24 mouse cellular contexts compared by ENCODE assay signal in genomic region chr6:53429891-53430290, GRCm38 (mm10).
DNase-seq lines count a peak whose midpoint lies in the region; ATAC-seq and TF ChIP-seq lines count a peak whose summit lies in the region.
"Had no signal": no experiment of that assay in that cellular context is flagged by ENCODE, and none has a peak within 500 bp of the region (broad histone marks: within the 10 kb centered on the region; RNA-seq: fewer than 3 reads in every experiment).

No protein-coding gene starts in this region.

- no peak for TF ChIP-seq EP300 in heart, postnatal 0 days (IDR thresholded peaks at IDR 0.05; ENCODE audit: low read depth)

- no peak overlapping the region for H3K27ac ChIP-seq in embryonic facial prominence, embryonic 11.5 days (replicated peaks; ENCODE audit: low read depth, low read length)
- no peak overlapping the region for H3K27ac ChIP-seq in embryonic facial prominence, embryonic 10.5 days (replicated peaks)
- no peak overlapping the region for H3K27ac ChIP-seq in heart, postnatal 0 days (ENCODE audit: low read depth)
- no peak overlapping the region for H3K27ac ChIP-seq in heart, embryonic 10.5 days
- 0 out of 2 replicates have a peak overlapping the region, but pooled peaks have one; percentile 22 for H3K27ac ChIP-seq in embryonic facial prominence, embryonic 13.5 days
- peak overlapping the region; percentile 33 for H3K27ac ChIP-seq in limb, embryonic 15.5 days
- H3K27ac ChIP-seq in kidney, embryonic 16.5 days (ENCODE audit: low read length), result no peak overlapping the region
- H3K27ac ChIP-seq: hindbrain, embryonic 12.5 days; kidney, embryonic 15.5 days; left cerebral cortex, adult 2 months; liver, embryonic 13.5 days; lung, embryonic 15.5 days; stomach, embryonic 15.5 days had no signal

- H3K27me3 ChIP-seq in embryonic facial prominence, embryonic 11.5 days (ENCODE audit: control insufficient read depth, insufficient read depth, low read length), result no peaks in the 10 kb centered on the region
- no peaks in the 10 kb centered on the region for H3K27me3 ChIP-seq in embryonic facial prominence, embryonic 10.5 days (replicated peaks; ENCODE audit: low read depth, poor library complexity, severe bottlenecking)
- H3K27me3 ChIP-seq in heart, postnatal 0 days (ENCODE audit: control insufficient read depth, insufficient read depth, low read length), result no peaks in the 10 kb centered on the region
- no peaks in the 10 kb centered on the region; the same call in 1 of the 2 replicates for H3K27me3 ChIP-seq in heart, embryonic 10.5 days (ENCODE audit: insufficient read depth, poor library complexity, severe bottlenecking)
- no peaks in the 10 kb centered on the region for H3K27me3 ChIP-seq in embryonic facial prominence, embryonic 13.5 days
- no peaks in the 10 kb centered on the region for H3K27me3 ChIP-seq in limb, embryonic 15.5 days
- H3K27me3 ChIP-seq in kidney, embryonic 16.5 days (ENCODE audit: insufficient read depth, low read length), result no peaks in the 10 kb centered on the region
- H3K27me3 ChIP-seq: heart, embryonic 12.5 days; hindbrain, embryonic 12.5 days; kidney, embryonic 15.5 days; liver, embryonic 13.5 days; lung, embryonic 15.5 days; stomach, embryonic 15.5 days had no signal

- no peak overlapping the region for H3K4me3 ChIP-seq in embryonic facial prominence, embryonic 11.5 days (ENCODE audit: low read depth, low read length)
- H3K4me3 ChIP-seq in embryonic facial prominence, embryonic 10.5 days, result no peak overlapping the region
- H3K4me3 ChIP-seq in heart, postnatal 0 days (ENCODE audit: low read depth, low read length), result no peak overlapping the region
- no peak overlapping the region for H3K4me3 ChIP-seq in heart, embryonic 10.5 days
- H3K4me3 ChIP-seq in embryonic facial prominence, embryonic 13.5 days, result no peak overlapping the region
- no peak overlapping the region for H3K4me3 ChIP-seq in limb, embryonic 15.5 days
- no peak overlapping the region for H3K4me3 ChIP-seq in kidney, embryonic 16.5 days (ENCODE audit: low read length)
- H3K4me3 ChIP-seq: erythroblast, embryonic 14.5 days; heart, embryonic 12.5 days; hindbrain, embryonic 12.5 days; kidney, embryonic 15.5 days; left cerebral cortex, adult 2 months; liver, embryonic 13.5 days; lung, embryonic 15.5 days; megakaryocyte, embryonic 14.5 days; stomach, embryonic 15.5 days had no signal

- 55% methylated on average over 4 of the region's 4 CpGs for WGBS in embryonic facial prominence, embryonic 11.5 days
- WGBS in embryonic facial prominence, embryonic 10.5 days, result 57% methylated on average over 4 of the region's 4 CpGs
- WGBS in heart, postnatal 0 days, result 61% methylated on average over 4 of the region's 4 CpGs
- WGBS in heart, embryonic 10.5 days, result 55% methylated on average over 4 of the region's 4 CpGs
- WGBS in embryonic facial prominence, embryonic 13.5 days, result 44% methylated on average over 4 of the region's 4 CpGs
- WGBS in limb, embryonic 15.5 days, result 17% methylated on average over 4 of the region's 4 CpGs
- WGBS in kidney, embryonic 16.5 days, result 41% methylated on average over 4 of the region's 4 CpGs

- H3K4me2 ChIP-seq in embryonic facial prominence, embryonic 11.5 days (ENCODE audit: low read depth, low read length), result no peak overlapping the region
- H3K4me2 ChIP-seq in heart, postnatal 0 days (ENCODE audit: low read depth, low read length), result no peak overlapping the region
- no peak overlapping the region for H3K4me2 ChIP-seq in embryonic facial prominence, embryonic 13.5 days
- no peak overlapping the region for H3K4me2 ChIP-seq in limb, embryonic 15.5 days
- H3K4me2 ChIP-seq in kidney, embryonic 16.5 days (replicated peaks; ENCODE audit: low read depth, low read length), result no peak overlapping the region
- H3K4me2 ChIP-seq: heart, embryonic 12.5 days; hindbrain, embryonic 12.5 days; kidney, embryonic 15.5 days; liver, embryonic 13.5 days; lung, embryonic 15.5 days; stomach, embryonic 15.5 days had no signal

- H3K9me3 ChIP-seq in embryonic facial prominence, embryonic 11.5 days (replicated peaks; ENCODE audit: control insufficient read depth, low read length), result no peaks in the 10 kb centered on the region
- H3K9me3 ChIP-seq in embryonic facial prominence, embryonic 10.5 days, result no peaks in the 10 kb centered on the region
- H3K9me3 ChIP-seq in heart, postnatal 0 days (replicated peaks; ENCODE audit: control insufficient read depth, low read length), result no peaks in the 10 kb centered on the region
- H3K9me3 ChIP-seq in heart, embryonic 10.5 days, result no peaks in the 10 kb centered on the region
- no peaks in the 10 kb centered on the region for H3K9me3 ChIP-seq in embryonic facial prominence, embryonic 13.5 days
- H3K9me3 ChIP-seq in limb, embryonic 15.5 days, result no peaks in the 10 kb centered on the region
- H3K9me3 ChIP-seq in kidney, embryonic 16.5 days (ENCODE audit: low read length), result no peaks in the 10 kb centered on the region
- H3K9me3 ChIP-seq: heart, embryonic 12.5 days; hindbrain, embryonic 12.5 days; kidney, embryonic 15.5 days; liver, embryonic 13.5 days; lung, embryonic 15.5 days; megakaryocyte, embryonic 14.5 days; stomach, embryonic 15.5 days had no signal

- H3K36me3 ChIP-seq in embryonic facial prominence, embryonic 11.5 days (replicated peaks; ENCODE audit: control insufficient read depth, insufficient read depth, low read depth, low read length), result no peaks in the 10 kb centered on the region
- H3K36me3 ChIP-seq in embryonic facial prominence, embryonic 10.5 days (replicated peaks), result no peaks in the 10 kb centered on the region
- no peaks in the 10 kb centered on the region for H3K36me3 ChIP-seq in heart, postnatal 0 days (replicated peaks; ENCODE audit: control insufficient read depth, insufficient read depth, low read length)
- H3K36me3 ChIP-seq in heart, embryonic 10.5 days, result no peaks in the 10 kb centered on the region
- H3K36me3 ChIP-seq in embryonic facial prominence, embryonic 13.5 days, result no peaks in the 10 kb centered on the region
- H3K36me3 ChIP-seq in limb, embryonic 15.5 days, result no peaks in the 10 kb centered on the region
- no peaks in the 10 kb centered on the region for H3K36me3 ChIP-seq in kidney, embryonic 16.5 days (ENCODE audit: insufficient read depth, low read length)
- H3K36me3 ChIP-seq: heart, embryonic 12.5 days; hindbrain, embryonic 12.5 days; kidney, embryonic 15.5 days; liver, embryonic 13.5 days; lung, embryonic 15.5 days; stomach, embryonic 15.5 days had no signal

- no peak for ATAC-seq in embryonic facial prominence, embryonic 11.5 days (replicated peaks; ENCODE audit: insufficient number of reproducible peaks, low FRiP score, low TSS enrichment, low read depth)
- no peak for ATAC-seq in heart, postnatal 0 days (ENCODE audit: insufficient read depth, low read depth)
- ATAC-seq in embryonic facial prominence, embryonic 13.5 days (ENCODE audit: insufficient number of reproducible peaks, insufficient read depth, low FRiP score, low TSS enrichment, low read depth), result no peak
- ATAC-seq in limb, embryonic 15.5 days (ENCODE audit: insufficient number of reproducible peaks, low FRiP score, low TSS enrichment, low read depth), result no peak
- no peak for ATAC-seq in kidney, embryonic 16.5 days (ENCODE audit: low FRiP score, low TSS enrichment)

- H3K9ac ChIP-seq in embryonic facial prominence, embryonic 11.5 days (replicated peaks; ENCODE audit: low read length), result no peak overlapping the region
- no peak overlapping the region for H3K9ac ChIP-seq in heart, postnatal 0 days (replicated peaks; ENCODE audit: low read depth, low read length)
- H3K9ac ChIP-seq in embryonic facial prominence, embryonic 13.5 days, result no peak overlapping the region
- H3K9ac ChIP-seq in limb, embryonic 15.5 days, result no peak overlapping the region
- no peak overlapping the region for H3K9ac ChIP-seq in kidney, embryonic 16.5 days (replicated peaks; ENCODE audit: low read length)
- H3K9ac ChIP-seq: heart, embryonic 12.5 days; hindbrain, embryonic 12.5 days; kidney, embryonic 15.5 days; liver, embryonic 13.5 days; lung, embryonic 15.5 days; stomach, embryonic 15.5 days had no signal

- DNase-seq in embryonic facial prominence, embryonic 11.5 days (ENCODE audit: low spot score), result peak; percentile 20
- no peak for DNase-seq in embryonic facial prominence, embryonic 10.5 days (ENCODE audit: low spot score)
- peak; percentile 13 for DNase-seq in heart, postnatal 0 days (ENCODE audit: low spot score)
- no peak for DNase-seq in heart, embryonic 10.5 days (ENCODE audit: low spot score)
- DNase-seq in thymus, postnatal 10 days (ENCODE audit: low spot score in 2 of 2), result no peak
- DNase-seq: adrenal gland, postnatal 14 days; cerebellum, adult 9-10 months; gastrocnemius, postnatal 10 days; heart, adult 11 months; kidney, adult 11 months; liver, embryonic 13.5 days; lung, postnatal 36 days; thymus, adult 18-20 months had no signal

- no peak for TF ChIP-seq CTCF in heart, postnatal 0 days (IDR thresholded peaks at IDR 0.05; ENCODE audit: low read depth)

- H3K4me1 ChIP-seq in embryonic facial prominence, embryonic 11.5 days (ENCODE audit: control insufficient read depth, insufficient read depth, low read length), result no peaks in the 10 kb centered on the region
- H3K4me1 ChIP-seq in embryonic facial prominence, embryonic 10.5 days, result peaks cover 40% of the 10 kb centered on the region
- H3K4me1 ChIP-seq in heart, postnatal 0 days (ENCODE audit: control insufficient read depth, insufficient read depth), result peaks cover 8% of the 10 kb centered on the region; the same call in 1 of the 2 replicates
- peaks cover 15% of the 10 kb centered on the region; the same call in 1 of the 2 replicates for H3K4me1 ChIP-seq in heart, embryonic 10.5 days
- peaks cover 37% of the 10 kb centered on the region for H3K4me1 ChIP-seq in embryonic facial prominence, embryonic 13.5 days
- H3K4me1 ChIP-seq in limb, embryonic 15.5 days, result peaks cover 34% of the 10 kb centered on the region
- peaks cover 3% of the 10 kb centered on the region; the same call in 1 of the 2 replicates for H3K4me1 ChIP-seq in kidney, embryonic 16.5 days (ENCODE audit: insufficient read depth, low read length)
- H3K4me1 ChIP-seq: kidney, embryonic 15.5 days; liver, embryonic 13.5 days; megakaryocyte, embryonic 14.5 days; stomach, embryonic 15.5 days had no signal

Comparison
In these comparisons a context has a peak if more than half of its experiments do, and no peak if none do; other contexts are left out.
1. DNase-seq: peak in embryonic facial prominence, embryonic 11.5 days (single experiment) and heart, postnatal 0 days (single experiment); none in embryonic facial prominence, embryonic 10.5 days (single experiment), heart, embryonic 10.5 days (single experiment) and thymus, postnatal 10 days (0 of 2).
2. H3K27ac ChIP-seq: peak in embryonic facial prominence, embryonic 13.5 days (single experiment) and limb, embryonic 15.5 days (single experiment); none in embryonic facial prominence, embryonic 11.5 days (single experiment), embryonic facial prominence, embryonic 10.5 days (single experiment), heart, postnatal 0 days (single experiment), heart, embryonic 10.5 days (single experiment) and kidney, embryonic 16.5 days (single experiment).